Mouse (Mus musculus): ENCODE results near the gene Mapk8ip3. TPM values are rescaled to one million over a fixed set of nuclear protein-coding genes. Genes with fewer than 3 reads are reported as not detected.

Mapk8ip3 gene
- polyA plus RNA-seq, 1 experiment: 12.0 TPM

- Histone ChIP-seq H3K4me3 (ENCODE audit: insufficient read depth, low read depth, low read length) (no peak overlapping the region), H3K4me1 (ENCODE audit: control insufficient read depth, insufficient read depth, insufficient read length, low read length) (no peaks in the 10 kb centered on the region), H3K27ac (replicated peaks; ENCODE audit: low read depth, low read length) (no peak overlapping the region)
Observed at GRCm38 (mm10) chr17:24855838-24856464, 80.8 kb downstream of the Mapk8ip3 start.

DNA sequence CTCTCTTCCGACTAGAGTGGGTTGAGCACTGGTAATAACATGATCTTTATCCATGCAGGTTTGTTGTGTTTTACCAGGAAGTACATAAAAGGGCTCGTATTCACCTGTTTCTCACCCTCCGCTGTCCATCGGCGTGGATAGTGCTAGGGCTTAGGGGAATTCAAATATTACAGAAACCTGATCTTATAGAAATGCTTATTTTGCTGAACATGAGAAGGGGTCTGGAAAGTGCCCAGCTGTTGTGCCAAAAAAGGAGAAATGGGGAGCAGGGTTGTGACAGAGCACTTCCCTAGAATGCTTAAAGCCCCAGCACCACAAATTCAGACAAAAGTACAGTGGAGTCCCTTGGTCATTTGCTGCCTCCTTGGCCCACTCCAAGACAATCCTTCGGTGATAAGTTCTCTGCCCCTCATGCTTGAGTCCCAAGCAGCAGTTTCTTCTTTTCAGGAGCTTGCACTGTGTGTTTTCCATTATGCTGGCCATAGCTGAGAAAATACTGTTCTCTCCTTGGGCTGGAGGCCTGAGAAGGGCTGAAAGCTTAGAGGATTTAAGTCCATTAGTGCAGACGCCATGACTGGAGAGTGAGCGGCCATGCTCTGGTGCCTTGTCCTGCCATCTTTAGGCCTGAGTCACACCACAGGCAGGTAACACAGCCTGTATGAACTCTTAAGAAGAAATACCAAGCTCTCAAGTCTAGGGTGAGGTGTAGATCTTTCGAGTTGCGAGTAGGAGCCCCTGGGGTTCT, 85.2 kb downstream of the Mapk8ip3 start:
- H3K4me3 ChIP-seq (ENCODE audit: insufficient read depth, low read depth, low read length): peak overlapping the region; percentile 90
- no peaks in the 10 kb centered on the region for H3K4me1 ChIP-seq (ENCODE audit: control insufficient read depth, insufficient read depth, insufficient read length, low read length)
- H3K27ac ChIP-seq (replicated peaks; ENCODE audit: low read depth, low read length): no peak overlapping the region

- no peak overlapping the region for H3K27ac ChIP-seq (replicated peaks; ENCODE audit: low read depth, low read length)
- no peaks in the 10 kb centered on the region for H3K4me1 ChIP-seq (ENCODE audit: control insufficient read depth, insufficient read depth, insufficient read length, low read length)
- H3K4me3 ChIP-seq (ENCODE audit: insufficient read depth, low read depth, low read length): peak overlapping the region; percentile 90
Observed at GRCm38 (mm10) chr17:24850773-24851127, 86.0 kb downstream of the Mapk8ip3 start.

DNA sequence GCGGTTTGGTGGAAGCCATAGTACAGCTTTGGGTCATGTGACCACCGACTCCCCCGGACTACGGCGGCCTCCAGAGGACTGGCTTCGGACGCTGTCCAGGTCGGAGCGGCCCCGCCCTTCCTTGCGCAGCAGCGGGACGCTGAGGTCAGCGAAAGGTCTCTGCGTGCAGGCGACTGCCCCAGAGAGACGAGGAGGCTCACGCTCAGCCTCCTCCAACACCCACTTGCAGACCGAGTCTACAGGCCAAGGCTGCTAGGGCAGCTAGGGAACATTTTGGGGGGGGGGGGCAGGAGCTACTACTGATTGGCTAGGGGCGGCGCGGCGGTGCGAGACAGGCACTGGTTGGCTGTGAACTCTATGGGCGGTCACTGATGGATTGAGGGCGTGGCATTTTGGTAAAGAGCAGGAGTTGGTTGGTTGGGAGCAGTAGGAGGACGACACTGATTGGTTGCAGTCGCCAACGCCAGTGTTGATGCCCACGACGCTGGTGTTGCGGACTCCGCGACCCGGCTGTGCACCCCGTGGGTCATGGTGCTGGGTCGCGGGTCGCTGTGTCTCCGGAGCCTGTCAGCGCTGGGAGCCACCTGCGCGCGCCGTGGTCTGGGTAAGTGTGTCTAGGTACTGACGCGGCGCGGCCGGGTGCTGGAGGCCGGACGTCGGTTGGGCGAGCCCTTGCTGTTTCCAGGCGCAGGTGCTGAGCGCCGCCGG, 86.6 kb downstream of the Mapk8ip3 start, which contains the start of gene Fahd1:
Gene Fahd1, minus strand, starts transcription at position 300 of the 708 bp plus-strand sequence.
- no peaks in the 10 kb centered on the region for H3K4me1 ChIP-seq (ENCODE audit: control insufficient read depth, insufficient read depth, insufficient read length, low read length)
- peak within 1 kb of the TSS; percentile 96 for H3K27ac ChIP-seq (replicated peaks; ENCODE audit: low read depth, low read length)
- peak within 1 kb of the TSS; percentile 90 for H3K4me3 ChIP-seq (ENCODE audit: insufficient read depth, low read depth, low read length)

GRCm38 (mm10) chr17:24849733-24850064, 87.1 kb downstream of the Mapk8ip3 start:
- Histone ChIP-seq H3K4me1 (ENCODE audit: control insufficient read depth, insufficient read depth, insufficient read length, low read length) (no peaks in the 10 kb centered on the region), H3K27ac (replicated peaks; ENCODE audit: low read depth, low read length) (peak overlapping the region; percentile 96), H3K4me3 (ENCODE audit: insufficient read depth, low read depth, low read length) (peak overlapping the region; percentile 83)

DNA sequence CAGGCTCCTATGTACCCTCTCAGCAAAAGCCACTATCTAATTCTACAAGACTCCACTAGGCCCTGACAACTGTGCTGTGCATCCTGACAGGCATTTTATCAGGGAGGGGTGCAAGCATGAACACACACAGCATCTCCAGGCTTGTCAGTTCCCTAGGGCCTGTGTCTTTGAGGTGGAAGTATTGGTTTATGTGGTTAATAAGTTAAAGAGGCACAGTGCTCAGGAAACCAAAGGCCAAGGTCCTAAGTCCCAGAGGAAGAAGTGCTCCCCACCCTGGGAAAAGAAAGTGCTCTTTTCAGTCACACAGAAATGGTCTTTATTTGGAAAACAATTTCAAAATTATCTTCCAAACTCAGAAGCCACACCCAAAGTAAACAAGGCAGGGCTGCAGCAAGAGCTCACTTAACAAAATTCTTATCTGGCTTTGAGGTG, 88.2 kb downstream of the Mapk8ip3 start:
- no peaks in the 10 kb centered on the region for H3K4me1 ChIP-seq (ENCODE audit: control insufficient read depth, insufficient read depth, insufficient read length, low read length)
- peak overlapping the region; percentile 54 for H3K4me3 ChIP-seq (ENCODE audit: insufficient read depth, low read depth, low read length)
- H3K27ac ChIP-seq (replicated peaks; ENCODE audit: low read depth, low read length): peak overlapping the region; percentile 56

DNA sequence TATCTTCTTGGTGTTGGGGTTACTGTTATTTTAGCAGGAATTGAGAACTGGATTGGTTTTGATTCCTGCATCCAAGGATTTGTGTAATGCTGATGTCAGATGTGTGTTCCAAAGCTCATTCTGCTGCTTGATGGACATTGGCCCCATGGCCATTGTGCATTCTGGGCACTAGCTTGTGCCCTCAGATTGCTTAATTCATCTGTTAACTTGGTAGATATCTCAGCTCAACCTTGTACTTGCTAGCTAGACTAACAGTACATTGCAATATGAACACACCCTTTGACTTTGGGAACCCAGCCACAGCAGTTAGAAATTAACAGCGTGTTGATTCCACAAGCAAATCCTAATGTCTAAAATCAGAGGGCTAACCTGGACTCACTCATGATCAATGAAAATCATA, 89.4 kb downstream of the Mapk8ip3 start:
- no peak overlapping the region for H3K27ac ChIP-seq (replicated peaks; ENCODE audit: low read depth, low read length)

DNA sequence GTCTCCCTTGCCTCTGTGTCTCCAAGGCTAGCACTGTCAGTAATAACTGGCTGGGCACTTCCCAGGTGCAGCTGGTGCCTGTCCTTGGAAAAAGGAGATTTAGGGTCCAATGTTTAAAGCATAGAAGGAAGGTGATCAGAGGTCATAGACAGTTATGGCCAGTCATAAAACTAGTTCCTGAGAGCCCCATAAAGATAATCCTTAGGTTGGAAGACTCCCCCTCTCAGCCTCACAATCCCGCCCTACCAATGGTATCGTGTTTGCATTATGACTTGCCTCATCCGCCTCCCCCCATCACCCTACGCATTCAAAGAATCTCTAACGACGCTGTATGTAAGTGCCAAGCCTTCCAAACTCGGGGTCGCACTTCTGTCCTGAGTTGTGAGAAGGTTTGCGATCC, 92.3 kb downstream of the Mapk8ip3 start:
- Histone ChIP-seq H3K4me3 (ENCODE audit: insufficient read depth, low read depth, low read length) (no peak overlapping the region), H3K4me1 (ENCODE audit: control insufficient read depth, insufficient read depth, insufficient read length, low read length) (no peaks in the 10 kb centered on the region), H3K27ac (replicated peaks; ENCODE audit: low read depth, low read length) (no peak overlapping the region)

More for the DNA sequence above, 89.4 kb downstream of the Mapk8ip3 start:
- H3K4me1 ChIP-seq (ENCODE audit: control insufficient read depth, insufficient read depth, insufficient read length, low read length): no peaks in the 10 kb centered on the region
- no peak overlapping the region for H3K4me3 ChIP-seq (ENCODE audit: insufficient read depth, low read depth, low read length)

GRCm38 (mm10) chr17:24842631-24843030, 94.1 kb downstream of the Mapk8ip3 start:
- no peak overlapping the region for H3K27ac ChIP-seq (replicated peaks; ENCODE audit: low read depth, low read length)
- no peak overlapping the region for H3K4me3 ChIP-seq (ENCODE audit: insufficient read depth, low read depth, low read length)
- no peaks in the 10 kb centered on the region for H3K4me1 ChIP-seq (ENCODE audit: control insufficient read depth, insufficient read depth, insufficient read length, low read length)

Other genes starting within 250 kb of the Mapk8ip3 start
- not detected in 2 replicates for gene Syngr3, start 247.0 kb downstream of the Mapk8ip3 start, polyA plus RNA-seq (2012; ENCODE audit: insufficient read depth, insufficient read length, missing spikeins)
- gene Gfer, start 240.8 kb downstream of the Mapk8ip3 start, polyA plus RNA-seq (2012; ENCODE audit: insufficient read depth, insufficient read length, missing spikeins): 32.8 and 36.9 TPM in 2 replicates
- gene Noxo1, start 240.7 kb downstream of the Mapk8ip3 start, polyA plus RNA-seq (2012; ENCODE audit: insufficient read depth, insufficient read length, missing spikeins): 1.1 TPM in 1 of 2 replicates, not detected in the other
- 19.9 TPM in 2 replicates for gene Tbl3, start 229.3 kb downstream of the Mapk8ip3 start, polyA plus RNA-seq (2012; ENCODE audit: insufficient read depth, insufficient read length, missing spikeins)
- gene Rnf151, start 218.9 kb downstream of the Mapk8ip3 start, polyA plus RNA-seq (2012; ENCODE audit: insufficient read depth, insufficient read length, missing spikeins): not detected in 2 replicates
- gene Rps2, start 218.9 kb downstream of the Mapk8ip3 start, polyA plus RNA-seq (2012; ENCODE audit: insufficient read depth, insufficient read length, missing spikeins): 608 and 619 TPM in 2 replicates
- gene Ndufb10, start 212.5 kb downstream of the Mapk8ip3 start, polyA plus RNA-seq (2012; ENCODE audit: insufficient read depth, insufficient read length, missing spikeins): 1,098 and 1,103 TPM in 2 replicates
- gene Rpl3l, start 209.2 kb downstream of the Mapk8ip3 start, polyA plus RNA-seq (2012; ENCODE audit: insufficient read depth, insufficient read length, missing spikeins): 4.8 and 10.7 TPM in 2 replicates
- 109 and 114 TPM in 2 replicates for gene Msrb1, start 200.3 kb downstream of the Mapk8ip3 start, polyA plus RNA-seq (2012; ENCODE audit: insufficient read depth, insufficient read length, missing spikeins)
- gene Hs3st6, start 184.0 kb downstream of the Mapk8ip3 start, polyA plus RNA-seq (2012; ENCODE audit: insufficient read depth, insufficient read length, missing spikeins): not detected in 2 replicates
- gene Meiob, start 132.7 kb downstream of the Mapk8ip3 start, polyA plus RNA-seq (2012; ENCODE audit: insufficient read depth, insufficient read length, missing spikeins): 1.4 and 1.9 TPM in 2 replicates
- gene Hagh, start 96.8 kb downstream of the Mapk8ip3 start, polyA plus RNA-seq (2012; ENCODE audit: insufficient read depth, insufficient read length, missing spikeins): 174 and 180 TPM in 2 replicates
- 73.7 and 89.2 TPM in 2 replicates for gene Fahd1, start 86.6 kb downstream of the Mapk8ip3 start, polyA plus RNA-seq (2012; ENCODE audit: insufficient read depth, insufficient read length, missing spikeins)
- 2.0 and 2.4 TPM in 2 replicates for gene Igfals, start 71.0 kb downstream of the Mapk8ip3 start, polyA plus RNA-seq (2012; ENCODE audit: insufficient read depth, insufficient read length, missing spikeins)
- gene Nubp2, start 50.6 kb downstream of the Mapk8ip3 start, polyA plus RNA-seq (2012; ENCODE audit: insufficient read depth, insufficient read length, missing spikeins): 28.7 and 40.4 TPM in 2 replicates
- gene Spsb3, start 50.3 kb downstream of the Mapk8ip3 start, polyA plus RNA-seq (2012; ENCODE audit: insufficient read depth, insufficient read length, missing spikeins): 25.6 and 29.9 TPM in 2 replicates
- 5.9 and 6.6 TPM in 2 replicates for gene Eme2, start 41.9 kb downstream of the Mapk8ip3 start, polyA plus RNA-seq (2012; ENCODE audit: insufficient read depth, insufficient read length, missing spikeins)
- 91.7 and 105 TPM in 2 replicates for gene Mrps34, start 41.9 kb downstream of the Mapk8ip3 start, polyA plus RNA-seq (2012; ENCODE audit: insufficient read depth, insufficient read length, missing spikeins)
- 26.0 and 28.7 TPM in 2 replicates for gene Nme3, start 40.5 kb downstream of the Mapk8ip3 start, polyA plus RNA-seq (2012; ENCODE audit: insufficient read depth, insufficient read length, missing spikeins)
- 3.0 and 3.4 TPM in 2 replicates for gene Jpt2, start 23.7 kb upstream of the Mapk8ip3 start, polyA plus RNA-seq (2012; ENCODE audit: insufficient read depth, insufficient read length, missing spikeins)
- gene Cramp1l, start 78.8 kb upstream of the Mapk8ip3 start, polyA plus RNA-seq (2012; ENCODE audit: insufficient read depth, insufficient read length, missing spikeins): 4.2 and 4.8 TPM in 2 replicates
- gene Ift140, start 79.1 kb upstream of the Mapk8ip3 start, polyA plus RNA-seq (2012; ENCODE audit: insufficient read depth, insufficient read length, missing spikeins): 3.8 and 4.1 TPM in 2 replicates
- 13.1 and 22.6 TPM in 2 replicates for gene Tmem204, start 146.6 kb upstream of the Mapk8ip3 start, polyA plus RNA-seq (2012; ENCODE audit: insufficient read depth, insufficient read length, missing spikeins)
- 10.1 and 12.9 TPM in 2 replicates for gene Telo2, start 179.0 kb upstream of the Mapk8ip3 start, polyA plus RNA-seq (2012; ENCODE audit: insufficient read depth, insufficient read length, missing spikeins)
- gene Ptx4, start 183.8 kb upstream of the Mapk8ip3 start, polyA plus RNA-seq (2012; ENCODE audit: insufficient read depth, insufficient read length, missing spikeins): not detected in 2 replicates
- 9.6 and 11.5 TPM in 2 replicates for gene Clcn7, start 196.4 kb upstream of the Mapk8ip3 start, polyA plus RNA-seq (2012; ENCODE audit: insufficient read depth, insufficient read length, missing spikeins)
- not detected in 2 replicates for gene Ccdc154, start 225.5 kb upstream of the Mapk8ip3 start, polyA plus RNA-seq (2012; ENCODE audit: insufficient read depth, insufficient read length, missing spikeins)
- not detected in 2 replicates for gene Gm38655, start 238.5 kb upstream of the Mapk8ip3 start, polyA plus RNA-seq (2012; ENCODE audit: insufficient read depth, insufficient read length, missing spikeins)
- 27.3 and 36.9 TPM in 2 replicates for gene BC003965, start 247.6 kb upstream of the Mapk8ip3 start, polyA plus RNA-seq (2012; ENCODE audit: insufficient read depth, insufficient read length, missing spikeins)